8 mouse cellular contexts compared by ENCODE assay signal in genomic region chr8:92854673-92855072, GRCm38 (mm10). TPM values are rescaled to one million over a fixed set of nuclear protein-coding genes. Genes with fewer than 3 reads are reported as not detected.
A peak's percentile ranks its signal among the peaks of the same experiment; 100 is the strongest.
DNase-seq lines count a peak whose midpoint lies in the region; ATAC-seq and TF ChIP-seq lines count a peak whose summit lies in the region.

No protein-coding gene starts in this region.

- H3K4me1 ChIP-seq in kidney, adult 2 months (ENCODE audit: control insufficient read depth, insufficient read depth, low read length): no peaks in the 10 kb centered on the region
- H3K4me1 ChIP-seq in embryonic facial prominence, embryonic 10.5 days: peaks cover 39% of the 10 kb centered on the region
- H3K4me1 ChIP-seq in hindbrain, embryonic 14.5 days (replicated peaks; ENCODE audit: control insufficient read depth, insufficient read depth, low read length): 0 out of 2 replicates have a peak, but pooled peaks cover 10% of the 10 kb centered on the region
- H3K4me1 ChIP-seq in midbrain, embryonic 10.5 days: peaks cover 22% of the 10 kb centered on the region

- DNase-seq in kidney, adult 2 months: peak; percentile 4
- no peak for DNase-seq in kidney, postnatal 36 days
- DNase-seq in embryonic facial prominence, embryonic 10.5 days (ENCODE audit: low spot score): no peak
- DNase-seq in hindbrain, embryonic 14.5 days (ENCODE audit: low spot score): no peak
- DNase-seq in midbrain, embryonic 10.5 days (ENCODE audit: low spot score): no peak
- DNase-seq in right cerebral cortex, postnatal 10 days (ENCODE audit: low spot score in 2 of 2): no peak
- DNase-seq in embryo, embryonic 10.5 days (ENCODE audit: low spot score): no peak
- DNase-seq in adrenal gland, adult 2 months: no peak

- H3K27me3 ChIP-seq in kidney, adult 2 months (replicated peaks; ENCODE audit: control insufficient read depth, insufficient read depth, low read length): no peaks in the 10 kb centered on the region
- H3K27me3 ChIP-seq in embryonic facial prominence, embryonic 10.5 days (replicated peaks; ENCODE audit: low read depth, poor library complexity, severe bottlenecking): peaks cover 12% of the 10 kb centered on the region
- H3K27me3 ChIP-seq in hindbrain, embryonic 14.5 days (ENCODE audit: control insufficient read depth, insufficient read depth, low read length): peaks cover 7% of the 10 kb centered on the region
- H3K27me3 ChIP-seq in midbrain, embryonic 10.5 days (ENCODE audit: low read depth, poor library complexity, severe bottlenecking): peaks cover 23% of the 10 kb centered on the region

- H3K36me3 ChIP-seq in kidney, adult 2 months (ENCODE audit: control insufficient read depth, insufficient read depth, low read length): no peaks in the 10 kb centered on the region
- H3K36me3 ChIP-seq in embryonic facial prominence, embryonic 10.5 days (replicated peaks): peaks cover 40% of the 10 kb centered on the region
- H3K36me3 ChIP-seq in hindbrain, embryonic 14.5 days (replicated peaks; ENCODE audit: control insufficient read depth, insufficient read depth): no peaks in the 10 kb centered on the region
- H3K36me3 ChIP-seq in midbrain, embryonic 10.5 days: no peaks in the 10 kb centered on the region

- peak overlapping the region; percentile 72 for H3K4me2 ChIP-seq in hindbrain, embryonic 14.5 days (replicated peaks)

- TF ChIP-seq CTCF in kidney, adult 2 months (conservative IDR thresholded peaks at IDR 0.05; ENCODE audit: insufficient read depth, insufficient read length, low read depth, low read length): no peak

- 0 out of 2 replicates have a peak overlapping the region, but pooled peaks have one; percentile 79 for H3K9ac ChIP-seq in hindbrain, embryonic 14.5 days

- TF ChIP-seq POLR2A in kidney, adult 2 months (IDR thresholded peaks at IDR 0.05; ENCODE audit: low read depth, low read length): no peak

- WGBS in kidney, adult 2 months: 88% methylated on average over 3 of the region's 3 CpGs
- WGBS in embryonic facial prominence, embryonic 10.5 days: 86% methylated on average over 3 of the region's 3 CpGs
- WGBS in hindbrain, embryonic 14.5 days: 94% methylated on average over 3 of the region's 3 CpGs
- WGBS in midbrain, embryonic 10.5 days: 87% methylated on average over 3 of the region's 3 CpGs

- no peak for ATAC-seq in hindbrain, embryonic 14.5 days (ENCODE audit: low FRiP score)

- H3K4me3 ChIP-seq in kidney, adult 2 months (ENCODE audit: insufficient read depth, low read depth, low read length): no peak overlapping the region
- H3K4me3 ChIP-seq in embryonic facial prominence, embryonic 10.5 days: peak overlapping the region; percentile 76
- peak overlapping the region; percentile 69 for H3K4me3 ChIP-seq in hindbrain, embryonic 14.5 days (replicated peaks; ENCODE audit: low read length)
- peak overlapping the region; percentile 69 for H3K4me3 ChIP-seq in midbrain, embryonic 10.5 days

- no peak overlapping the region for H3K27ac ChIP-seq in kidney, adult 2 months (ENCODE audit: insufficient read depth, low read depth, low read length)
- no peak overlapping the region for H3K27ac ChIP-seq in embryonic facial prominence, embryonic 10.5 days (replicated peaks)
- no peak overlapping the region for H3K27ac ChIP-seq in hindbrain, embryonic 14.5 days
- no peak overlapping the region for H3K27ac ChIP-seq in midbrain, embryonic 10.5 days (replicated peaks)

- no peaks in the 10 kb centered on the region for H3K9me3 ChIP-seq in embryonic facial prominence, embryonic 10.5 days
- 0 out of 2 replicates have a peak, but pooled peaks cover 5% of the 10 kb centered on the region for H3K9me3 ChIP-seq in hindbrain, embryonic 14.5 days (ENCODE audit: control insufficient read depth, low read length)
- H3K9me3 ChIP-seq in midbrain, embryonic 10.5 days (replicated peaks): no peaks in the 10 kb centered on the region; the same call in 1 of the 2 replicates

RNA-seq across cellular contexts. Expression of gene Lpcat2, which starts 0.5 kb away (rescaled TPM):
- polyA plus RNA-seq in kidney, adult 2 months (2012; rRNA removed): 1.0 and 1.5 TPM in 2 replicates
- 3.1 and 4.3 TPM in 2 replicates for polyA plus RNA-seq in embryonic facial prominence, embryonic 10.5 days (2016; fragmentation: Nextera tagmentation; extraction: Ambion mirVana)
- 10.2 and 11.8 TPM in 2 replicates for polyA plus RNA-seq in hindbrain, embryonic 14.5 days (2014; fragmentation: Nextera tagmentation; extraction: Ambion mirVana)
- 3.0 and 3.9 TPM in 2 replicates for polyA plus RNA-seq in midbrain, embryonic 10.5 days (2016; fragmentation: Nextera tagmentation; extraction: Ambion mirVana)
- total RNA-seq in adrenal gland, adult 2 months (2021): 10 to 100 TPM in 1 of 2 experiments, 1 to 10 TPM in 1; 3.1 to 15.5 TPM
- polyA plus RNA-seq in adrenal gland, adult 2 months (2012; rRNA removed): 1.9 and 2.9 TPM in 2 replicates

RNA-seq across cellular contexts. Expression of gene Mmp2, which starts 27.6 kb away (rescaled TPM):
- polyA plus RNA-seq in kidney, adult 2 months (2012; rRNA removed): 17.1 and 20.9 TPM in 2 replicates
- polyA plus RNA-seq in embryonic facial prominence, embryonic 10.5 days (2016; fragmentation: Nextera tagmentation; extraction: Ambion mirVana): 103 and 120 TPM in 2 replicates
- 33.8 and 35.9 TPM in 2 replicates for polyA plus RNA-seq in hindbrain, embryonic 14.5 days (2014; fragmentation: Nextera tagmentation; extraction: Ambion mirVana)
- 46.9 and 49.2 TPM in 2 replicates for polyA plus RNA-seq in midbrain, embryonic 10.5 days (2016; fragmentation: Nextera tagmentation; extraction: Ambion mirVana)
- 10 to 100 TPM; 21.6 to 38.8 TPM for total RNA-seq in adrenal gland, adult 2 months (2021)
- 20.9 and 22.4 TPM in 2 replicates for polyA plus RNA-seq in adrenal gland, adult 2 months (2012; rRNA removed)

RNA-seq across cellular contexts. Expression of gene Capns2, which starts 46.5 kb away (rescaled TPM):
- 0.16 TPM in 1 of 2 replicates, not detected in the other for polyA plus RNA-seq in kidney, adult 2 months (2012; rRNA removed)
- 0.25 TPM in 1 of 2 replicates, not detected in the other for polyA plus RNA-seq in embryonic facial prominence, embryonic 10.5 days (2016; fragmentation: Nextera tagmentation; extraction: Ambion mirVana)
- polyA plus RNA-seq in hindbrain, embryonic 14.5 days (2014; fragmentation: Nextera tagmentation; extraction: Ambion mirVana): 0.27 and 0.86 TPM in 2 replicates
- polyA plus RNA-seq in midbrain, embryonic 10.5 days (2016; fragmentation: Nextera tagmentation; extraction: Ambion mirVana): 0.23 and 0.26 TPM in 2 replicates
- total RNA-seq in adrenal gland, adult 2 months (2021): under 1 TPM in 1 of 2 experiments, not detected in 1; 0.69 TPM
- 0.11 TPM in 1 of 2 replicates, not detected in the other for polyA plus RNA-seq in adrenal gland, adult 2 months (2012; rRNA removed)
